Mouse (Mus musculus) kidney, embryonic 16.5 days (tissue): ENCODE measurements around the gene Slc27a3. TPM values are rescaled to one million over a fixed set of nuclear protein-coding genes. Genes with fewer than 3 reads are reported as not detected.
"Not testable (repeated sequence)": the region's sequence is repeated elsewhere in the genome, so short reads cannot be mapped to it uniquely, and the experiment has no call there.

ENCODE experiments used
- ATAC-seq: fragments of 200-750 bp; cut with Nextera tagmentation; 2 replicates; pipeline ENCODE4 v1.8.0; 2017; ENCODE audit warnings: moderate TSS enrichment; ENCODE audit not compliant: low FRiP score, low TSS enrichment
- H3K27ac ChIP-seq: fragments of 300-500 bp; sonication (generic); 2 replicates; pipeline ENCODE4 v1.5.1; 2014; ENCODE audit warnings: low read length
- H3K27me3 ChIP-seq: fragments of 300-500 bp; sonication (generic); 2 replicates; pipeline ENCODE4 v1.6.1; 2014; ENCODE audit warnings: low read length, control low read depth, mixed read lengths; ENCODE audit not compliant: insufficient read depth
- H3K36me3 ChIP-seq: fragments of 300-500 bp; sonication (generic); 2 replicates; pipeline ENCODE4 v1.6.1; 2014; ENCODE audit warnings: low read length, control low read depth, mixed read lengths; ENCODE audit not compliant: insufficient read depth
- H3K4me1 ChIP-seq: fragments of 300-500 bp; sonication (generic); 2 replicates; pipeline ENCODE4 v1.6.1; 2014; ENCODE audit warnings: low read length, control low read depth, mixed read lengths; ENCODE audit not compliant: insufficient read depth
- H3K4me2 ChIP-seq: fragments of 300-500 bp; sonication (generic); replicated peaks from 2 replicates; pipeline ENCODE4 v1.6.1; 2014; ENCODE audit warnings: low read depth, low read length
- H3K4me3 ChIP-seq: fragments of 300-500 bp; sonication (generic); 2 replicates; pipeline ENCODE4 v1.5.1; 2014; ENCODE audit warnings: mild to moderate bottlenecking, low read length
- H3K9ac ChIP-seq: fragments of 300-500 bp; sonication (generic); replicated peaks from 2 replicates; pipeline ENCODE4 v1.6.1; 2014; ENCODE audit warnings: low read length
- H3K9me3 ChIP-seq: fragments of 300-500 bp; sonication (generic); 2 replicates; pipeline ENCODE4 v1.6.1; 2016; ENCODE audit warnings: low read length, control low read depth
- WGBS: fragments of 180-500 bp; shearing (Covaris S2); extraction: QIAGEN DNeasy Blood & Tissue Kit; methylation state at CpG from one replicate; pipeline ENCODE4 v1.1.7; 2014; 5-methylcytosine and 5-hydroxymethylcytosine counted together
- polyA plus RNA-seq: library from polyadenylated mRNA; unstranded; fragments of >200 nt; fragmentation: Nextera tagmentation; extraction: Ambion mirVana; gene quantifications from 2 replicates; pipeline ENCODE4 v1.2.1, GENCODE M21; 2015

Gene Slc27a3
- polyA plus RNA-seq, 1 experiment from 2014 or later, result 18.3 TPM

DNA sequence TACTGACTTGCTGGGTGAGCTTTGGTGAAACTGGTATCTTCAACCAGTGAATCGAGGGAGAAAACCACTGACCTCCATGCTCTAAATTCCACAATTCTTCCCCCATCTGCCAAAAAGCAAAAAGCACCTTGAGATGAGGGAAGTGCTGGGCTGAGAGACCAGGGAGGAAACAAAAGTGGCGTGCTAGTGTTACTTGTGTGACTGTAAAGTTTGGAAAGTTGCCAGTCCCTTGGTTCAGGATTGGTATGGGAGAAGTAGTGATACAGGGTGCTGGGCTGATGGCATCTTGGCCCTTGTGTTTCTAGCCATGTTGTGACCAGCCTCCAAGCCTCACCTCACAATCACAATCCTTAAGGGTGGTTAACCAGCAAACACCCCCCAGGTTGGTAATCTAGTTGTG is 27.4 kb downstream of the Slc27a3 start:
- no peak for ATAC-seq
- no peak overlapping the region for H3K9ac ChIP-seq
- no peak overlapping the region for H3K4me3 ChIP-seq
- WGBS, result 83% methylated on average over 2 of the region's 2 CpGs
- H3K4me2 ChIP-seq, result no peak overlapping the region
- peaks cover 28% of the 10 kb centered on the region for H3K36me3 ChIP-seq
- no peaks in the 10 kb centered on the region for H3K4me1 ChIP-seq
- H3K27ac ChIP-seq, result no peak overlapping the region
- no peaks in the 10 kb centered on the region for H3K27me3 ChIP-seq
- H3K9me3 ChIP-seq, result no peaks in the 10 kb centered on the region

DNA sequence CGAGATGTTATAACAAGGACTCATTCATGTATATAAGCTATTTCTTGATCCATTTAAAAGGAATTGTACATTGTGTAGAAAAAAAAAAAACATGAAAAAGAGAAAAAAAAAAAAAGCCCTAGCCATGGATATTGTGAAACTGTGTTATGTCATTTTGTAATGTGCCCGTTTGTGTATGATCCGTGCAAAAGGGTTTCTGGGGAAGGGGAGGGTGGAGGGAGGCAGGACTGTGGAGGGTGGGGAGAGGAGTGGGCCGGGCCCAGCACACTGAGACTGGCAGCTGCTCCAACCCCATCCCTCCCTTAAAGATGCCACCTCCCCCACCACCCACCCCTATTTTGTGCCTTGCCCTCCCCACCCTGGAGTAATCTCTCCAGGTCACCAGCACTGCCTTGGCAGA is 28.3 kb downstream of the Slc27a3 start:
- WGBS, result 90% methylated on average over 4 of the region's 4 CpGs

DNA sequence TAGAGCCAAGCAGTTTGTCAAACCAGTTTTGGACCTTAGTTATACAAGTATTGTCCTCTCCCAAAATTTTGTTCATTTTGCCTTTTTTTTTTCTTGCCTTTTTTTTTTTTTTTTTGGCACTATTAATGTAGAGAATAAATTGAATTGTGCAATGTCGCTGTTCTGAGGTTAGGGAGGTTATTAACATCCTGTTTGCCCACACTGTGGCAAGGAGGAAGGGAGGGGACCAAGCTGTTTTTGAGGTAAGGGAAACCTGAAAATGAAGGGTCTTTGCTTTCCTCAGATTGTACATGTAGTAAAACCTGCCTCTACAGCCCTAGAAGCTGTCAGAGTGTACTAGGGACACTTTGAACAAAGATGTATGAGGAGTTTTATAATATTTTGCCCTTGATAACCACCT is 30.5 kb downstream of the Slc27a3 start:
- Histone ChIP-seq H3K4me1 (no peaks in the 10 kb centered on the region), H3K36me3 (peaks cover 50% of the 10 kb centered on the region), H3K9ac (no peak overlapping the region), H3K27me3 (no peaks in the 10 kb centered on the region), H3K27ac (no peak overlapping the region), H3K9me3 (no peaks in the 10 kb centered on the region), H3K4me2 (no peak overlapping the region), H3K4me3 (no peak overlapping the region)
- no peak for ATAC-seq
- WGBS, result 79% methylated on average over 1 of the region's 1 CpGs

More for the DNA sequence above, 28.3 kb downstream of the Slc27a3 start:
- H3K27ac ChIP-seq, result no peak overlapping the region
- no peaks in the 10 kb centered on the region for H3K9me3 ChIP-seq
- H3K27me3 ChIP-seq, result no peaks in the 10 kb centered on the region
- no peaks in the 10 kb centered on the region for H3K4me1 ChIP-seq
- H3K36me3 ChIP-seq, result peaks cover 36% of the 10 kb centered on the region
- no peak overlapping the region for H3K4me3 ChIP-seq
- H3K4me2 ChIP-seq, result no peak overlapping the region
- no peak for ATAC-seq
- no peak overlapping the region for H3K9ac ChIP-seq

DNA sequence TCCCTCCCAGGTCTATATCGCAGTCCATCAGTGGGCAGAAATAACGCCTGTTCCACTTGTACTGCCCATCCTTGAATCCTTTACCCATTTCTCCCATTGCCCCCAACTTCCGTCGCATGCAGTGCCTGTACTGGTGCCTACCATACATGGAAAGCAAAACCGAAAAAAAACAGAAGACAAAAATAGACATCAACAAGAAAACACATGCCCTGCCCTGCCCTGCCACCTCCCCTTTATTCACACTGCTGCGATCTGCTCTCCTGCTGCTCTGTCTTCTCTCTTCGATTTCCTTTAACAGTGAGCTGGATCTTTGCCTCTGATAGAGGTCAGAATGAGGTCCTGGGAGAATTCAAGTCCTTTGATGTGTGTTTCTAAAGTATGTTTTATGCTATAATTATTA is 31.8 kb downstream of the Slc27a3 start:
- H3K4me2 ChIP-seq, result no peak overlapping the region
- H3K9me3 ChIP-seq, result no peaks in the 10 kb centered on the region
- WGBS, result 94% methylated on average over 7 of the region's 7 CpGs
- H3K9ac ChIP-seq, result no peak overlapping the region
- no peak for ATAC-seq
- no peak overlapping the region for H3K4me3 ChIP-seq
- H3K27ac ChIP-seq, result no peak overlapping the region
- no peaks in the 10 kb centered on the region for H3K27me3 ChIP-seq
- peaks cover 61% of the 10 kb centered on the region for H3K36me3 ChIP-seq
- H3K4me1 ChIP-seq, result no peaks in the 10 kb centered on the region

DNA sequence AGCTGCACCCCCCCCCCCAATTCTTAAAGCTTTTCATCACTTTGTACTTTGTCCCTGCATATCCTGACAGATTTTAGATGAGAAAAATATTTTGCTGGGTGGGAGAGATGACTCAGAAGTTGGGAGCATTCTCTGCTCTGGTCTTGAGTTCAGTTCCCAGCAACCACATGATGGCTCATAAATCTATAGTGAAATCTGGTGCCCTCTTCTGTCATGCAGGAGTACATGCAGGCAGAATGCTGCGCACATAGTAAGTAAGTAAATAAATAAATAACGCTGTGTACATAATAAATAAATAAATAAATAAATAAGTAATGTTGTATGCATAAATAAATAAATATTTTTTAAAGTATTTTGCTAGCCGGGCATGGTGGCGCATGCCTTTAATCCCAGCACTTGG is 41.9 kb downstream of the Slc27a3 start:
- 97% methylated on average over 4 of the region's 4 CpGs for WGBS
- H3K9ac ChIP-seq, result no peak overlapping the region
- no peaks in the 10 kb centered on the region for H3K27me3 ChIP-seq
- H3K4me1 ChIP-seq, result no peaks in the 10 kb centered on the region
- H3K27ac ChIP-seq, result no peak overlapping the region
- no peak overlapping the region for H3K4me2 ChIP-seq
- ATAC-seq, result no peak
- peaks cover 51% of the 10 kb centered on the region for H3K36me3 ChIP-seq
- H3K9me3 ChIP-seq, result no peaks in the 10 kb centered on the region
- H3K4me3 ChIP-seq, result no peak overlapping the region

DNA sequence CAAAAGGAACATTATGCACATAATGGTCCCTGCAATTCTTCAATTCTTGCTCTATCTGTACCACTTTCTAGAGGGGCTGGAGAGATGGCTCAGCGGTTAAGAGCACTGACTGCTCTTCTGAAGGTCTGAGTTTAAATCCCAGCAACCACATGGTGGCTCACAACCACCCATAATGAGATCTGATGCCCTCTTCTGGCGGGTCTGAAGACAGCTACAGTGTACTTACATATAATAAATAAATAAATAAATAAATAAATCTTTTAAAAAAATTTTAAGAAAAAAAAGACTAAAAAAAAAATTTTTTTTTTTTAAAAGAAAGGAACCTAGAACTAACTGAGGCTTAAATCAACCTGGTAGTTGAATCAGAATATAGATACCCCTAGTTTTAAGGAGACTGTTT is 46.9 kb downstream of the Slc27a3 start:
- not testable (repeated sequence) for H3K9ac ChIP-seq, H3K4me2 ChIP-seq, ATAC-seq, H3K27ac ChIP-seq, H3K4me3 ChIP-seq, H3K27me3 ChIP-seq, H3K9me3 ChIP-seq, H3K4me1 ChIP-seq
- WGBS, result 72% methylated on average over 2 of the region's 2 CpGs
- peaks cover 31% of the 10 kb centered on the region for H3K36me3 ChIP-seq

DNA sequence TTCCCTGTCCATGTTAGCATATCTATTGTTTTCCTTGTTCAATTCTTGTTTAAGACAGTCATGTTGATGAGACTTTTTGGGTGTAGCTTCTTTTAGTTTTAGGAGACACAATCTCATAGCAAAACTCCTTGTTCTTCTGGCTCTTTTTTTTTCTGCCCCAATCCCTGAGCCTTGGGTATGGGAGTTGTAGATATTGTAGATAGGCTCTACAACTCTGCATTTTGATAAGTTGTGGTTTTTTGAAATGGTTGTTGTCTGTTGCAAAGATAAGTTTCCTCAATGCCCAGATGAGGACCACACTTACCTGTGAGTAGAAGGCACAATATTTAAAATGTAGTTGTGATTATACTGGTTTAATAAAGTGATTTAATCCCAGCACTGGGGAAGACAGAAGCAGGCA is 49.6 kb downstream of the Slc27a3 start:
- H3K4me3 ChIP-seq, result no peak overlapping the region
- ATAC-seq, result no peak

DNA sequence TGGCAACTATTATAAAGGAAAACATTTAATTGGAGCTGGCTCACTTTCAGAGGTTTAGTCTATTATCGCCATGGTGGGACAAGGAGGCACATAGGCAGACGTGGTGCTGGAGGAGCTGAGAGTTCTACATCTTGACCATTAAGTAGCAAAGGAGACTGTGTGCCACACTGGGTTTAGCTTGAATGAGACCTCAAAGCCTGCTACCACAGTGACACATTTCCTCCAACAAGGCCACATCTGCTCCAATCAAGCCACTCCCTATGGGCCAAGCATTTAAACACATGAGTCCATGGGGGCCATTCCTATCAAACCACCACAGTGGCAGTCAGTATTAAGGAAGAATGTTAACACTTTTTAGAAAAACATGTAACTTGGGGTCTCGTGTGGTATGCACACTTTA is 51.5 kb downstream of the Slc27a3 start:
- Histone ChIP-seq H3K27me3 (no peaks in the 10 kb centered on the region), H3K36me3 (peaks cover 13% of the 10 kb centered on the region), H3K4me3 (no peak overlapping the region), H3K4me2 (no peak overlapping the region), H3K9me3 (no peaks in the 10 kb centered on the region), H3K9ac (no peak overlapping the region), H3K4me1 (no peaks in the 10 kb centered on the region), H3K27ac (no peak overlapping the region)
- WGBS, result 70% methylated on average over 3 of the region's 3 CpGs
- ATAC-seq, result no peak

More for the DNA sequence above, 49.6 kb downstream of the Slc27a3 start:
- peaks cover 14% of the 10 kb centered on the region for H3K36me3 ChIP-seq
- no peak overlapping the region for H3K4me2 ChIP-seq
- H3K4me1 ChIP-seq, result no peaks in the 10 kb centered on the region
- no peaks in the 10 kb centered on the region for H3K9me3 ChIP-seq
- no peak overlapping the region for H3K27ac ChIP-seq
- no peak overlapping the region for H3K9ac ChIP-seq
- no peaks in the 10 kb centered on the region for H3K27me3 ChIP-seq

DNA sequence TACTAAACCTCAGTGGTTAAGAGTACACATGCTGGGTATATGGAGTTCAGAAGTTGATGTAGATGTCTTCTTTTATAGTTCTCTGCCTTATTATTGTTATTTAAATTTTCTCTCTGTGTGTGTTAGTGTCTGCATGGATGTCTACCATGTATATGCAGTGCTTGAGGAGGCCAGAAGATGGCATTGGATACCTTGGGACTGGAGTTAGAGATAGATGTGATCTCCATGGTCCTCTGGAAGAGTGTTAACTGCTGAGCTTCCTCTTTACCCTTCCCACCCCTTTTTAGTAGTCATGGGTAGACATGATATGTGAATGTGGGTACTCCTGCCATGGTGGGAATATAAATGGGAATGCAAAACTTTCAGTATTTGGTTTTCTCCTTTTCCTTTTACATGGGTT is 54.2 kb downstream of the Slc27a3 start:
- H3K36me3 ChIP-seq, result no peaks in the 10 kb centered on the region
- H3K9me3 ChIP-seq, result no peaks in the 10 kb centered on the region
- H3K4me2 ChIP-seq, result no peak overlapping the region
- no peak overlapping the region for H3K27ac ChIP-seq
- no peak for ATAC-seq
- H3K27me3 ChIP-seq, result no peaks in the 10 kb centered on the region
- H3K4me1 ChIP-seq, result no peaks in the 10 kb centered on the region
- no peak overlapping the region for H3K9ac ChIP-seq
- H3K4me3 ChIP-seq, result no peak overlapping the region
